Mouse (Mus musculus) cerebellum, adult 2 months (tissue): ENCODE data around the gene Slc25a12.

Experiments used
- CTCF ChIP-seq: fragments of 200-500 bp; IDR thresholded peaks from 2 replicates; pipeline ENCODE4 v1.5.1; 2011; ENCODE audit warnings: low read depth, mild to moderate bottlenecking, control low read depth, low read length, moderate library complexity, borderline replicate concordance; ENCODE audit not compliant: insufficient read depth
- POLR2A ChIP-seq: fragments of 200-500 bp; IDR thresholded peaks from 2 replicates; pipeline ENCODE4 v1.6.1; 2011; ENCODE audit warnings: low read length, control low read depth, borderline replicate concordance; ENCODE audit not compliant: insufficient read depth

DNA sequence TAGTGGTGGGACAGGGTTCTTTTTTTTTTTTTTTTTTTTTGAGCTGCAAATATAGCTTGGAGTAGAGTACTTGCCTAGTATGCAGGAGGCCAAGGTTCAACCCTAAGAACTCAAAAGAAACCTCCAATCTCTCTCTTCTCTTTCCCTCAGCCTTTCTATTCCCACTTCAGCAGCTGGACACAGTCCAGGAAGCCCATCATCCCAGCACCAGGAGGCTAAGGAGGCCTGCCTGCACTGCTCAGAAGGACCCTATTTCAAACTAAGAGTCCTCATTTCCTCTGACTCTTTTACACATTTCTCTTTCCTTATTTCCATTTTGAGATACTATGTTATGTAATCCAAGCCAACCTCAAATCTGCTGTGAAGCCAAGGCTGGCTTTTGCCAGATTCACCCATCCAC lies 64.3 kb downstream of the Slc25a12 start:
- no peak for TF ChIP-seq CTCF
- no peak for TF ChIP-seq POLR2A
